Mouse (Mus musculus) heart, embryonic 15.5 days (tissue): ENCODE data around the gene Ywhab. TPM values are rescaled to one million over a fixed set of nuclear protein-coding genes. Genes with fewer than 3 reads are reported as not detected.

Experiments
- ATAC-seq: fragments of 200-750 bp; cut with Nextera tagmentation; replicated peaks from 2 replicates; pipeline ENCODE4 v1.8.0; 2017; ENCODE audit warnings: low read depth, moderate TSS enrichment; ENCODE audit not compliant: insufficient number of reproducible peaks, insufficient read depth, low FRiP score
- H3K27ac ChIP-seq: fragments of 300-500 bp; sonication (generic); 2 replicates; pipeline ENCODE4 v1.5.1; 2015; ENCODE audit warnings: mild to moderate bottlenecking, inconsistent platforms
- H3K27me3 ChIP-seq: fragments of 300-500 bp; sonication (generic); 2 replicates; pipeline ENCODE4 v1.6.1; 2015; ENCODE audit warnings: inconsistent platforms
- H3K36me3 ChIP-seq: fragments of 300-500 bp; sonication (generic); 2 replicates; pipeline ENCODE4 v1.6.1; 2015; ENCODE audit warnings: mild to moderate bottlenecking, inconsistent platforms
- H3K4me1 ChIP-seq: fragments of 300-500 bp; sonication (generic); replicated peaks from 2 replicates; pipeline ENCODE4 v1.6.1; 2015; ENCODE audit warnings: inconsistent platforms
- H3K4me2 ChIP-seq: fragments of 300-500 bp; sonication (generic); 2 replicates; pipeline ENCODE4 v1.6.1; 2015; ENCODE audit warnings: inconsistent platforms, mild to moderate bottlenecking, moderate library complexity
- H3K4me3 ChIP-seq: fragments of 300-500 bp; sonication (generic); 2 replicates; pipeline ENCODE4 v1.5.1; 2015; ENCODE audit warnings: mild to moderate bottlenecking, inconsistent platforms
- H3K9ac ChIP-seq: fragments of 300-500 bp; sonication (generic); 2 replicates; pipeline ENCODE4 v1.6.1; 2015; ENCODE audit warnings: mild to moderate bottlenecking, inconsistent platforms
- H3K9me3 ChIP-seq: fragments of 300-500 bp; sonication (generic); replicated peaks from 2 replicates; pipeline ENCODE4 v1.6.1; 2016; ENCODE audit warnings: inconsistent platforms
- WGBS: fragments of 180-500 bp; shearing (Covaris S2); methylation state at CpG from one replicate; pipeline ENCODE4 v1.1.7; 2015; ENCODE audit warnings: mixed read lengths; 5-methylcytosine and 5-hydroxymethylcytosine counted together
- polyA plus RNA-seq: library from polyadenylated mRNA; unstranded; fragments of >200 nt; fragmentation: Nextera tagmentation; extraction: Ambion mirVana; gene quantifications from 2 replicates; pipeline ENCODE4 v1.2.1, GENCODE M21; 2015

The Ywhab gene
- 202 and 213 TPM in 2 replicates for polyA plus RNA-seq

GRCm38 (mm10) chr2:163994654-163994976, at the start of gene Ywhab:
Gene Ywhab, plus strand, starts transcription at chr2:163994960.
- Histone ChIP-seq H3K27me3 (no peaks in the 10 kb centered on the region), H3K36me3 (peaks cover 6% of the 10 kb centered on the region; the same call in 1 of the 2 replicates), H3K4me3 (peak within 1 kb of the TSS; percentile 95), H3K4me2 (peak within 1 kb of the TSS; percentile 68), H3K4me1 (peaks cover 36% of the 10 kb centered on the region), H3K9me3 (no peaks in the 10 kb centered on the region), H3K9ac (peak within 1 kb of the TSS; percentile 95), H3K27ac (peak within 1 kb of the TSS; percentile 97)
- no peak for ATAC-seq
- WGBS = 1% methylated on average over 14 of the region's 14 CpGs

GRCm38 (mm10) chr2:163946221-163946620, 48.5 kb upstream of the Ywhab start:
- WGBS = 56% methylated on average over 15 of the region's 15 CpGs
- 0 out of 2 replicates have a peak, but pooled peaks have one; percentile 39 for ATAC-seq
- H3K27ac ChIP-seq = no peak overlapping the region

GRCm38 (mm10) chr2:163947976-163948375, 46.8 kb upstream of the Ywhab start:
- Histone ChIP-seq H3K9me3 (no peaks in the 10 kb centered on the region), H3K4me2 (no peak overlapping the region), H3K9ac (no peak overlapping the region), H3K27ac (no peak overlapping the region), H3K27me3 (peaks cover 27% of the 10 kb centered on the region), H3K36me3 (no peaks in the 10 kb centered on the region), H3K4me3 (no peak overlapping the region), H3K4me1 (no peaks in the 10 kb centered on the region)
- no peak for ATAC-seq
- WGBS = 63% methylated on average over 7 of the region's 7 CpGs

More at GRCm38 (mm10) chr2:163946221-163946620, 48.5 kb upstream of the Ywhab start:
- H3K4me1 ChIP-seq = no peaks in the 10 kb centered on the region
- no peak overlapping the region for H3K4me3 ChIP-seq
- H3K9me3 ChIP-seq = no peaks in the 10 kb centered on the region
- H3K9ac ChIP-seq = no peak overlapping the region
- H3K4me2 ChIP-seq = no peak overlapping the region
- peaks cover 19% of the 10 kb centered on the region for H3K27me3 ChIP-seq
- H3K36me3 ChIP-seq = no peaks in the 10 kb centered on the region

GRCm38 (mm10) chr2:163951770-163952169, 43.0 kb upstream of the Ywhab start:
- Histone ChIP-seq H3K36me3 (no peaks in the 10 kb centered on the region), H3K27ac (no peak overlapping the region), H3K4me1 (no peaks in the 10 kb centered on the region), H3K9ac (no peak overlapping the region), H3K4me3 (no peak overlapping the region), H3K4me2 (no peak overlapping the region), H3K9me3 (no peaks in the 10 kb centered on the region), H3K27me3 (peaks cover 34% of the 10 kb centered on the region)
- 14% methylated on average over 4 of the region's 4 CpGs for WGBS
- no peak for ATAC-seq

GRCm38 (mm10) chr2:163953622-163954310, 41.0 kb upstream of the Ywhab start:
- H3K4me2 ChIP-seq = no peak overlapping the region
- no peaks in the 10 kb centered on the region for H3K4me1 ChIP-seq
- H3K27ac ChIP-seq = no peak overlapping the region
- no peaks in the 10 kb centered on the region for H3K36me3 ChIP-seq
- H3K27me3 ChIP-seq = peaks cover 28% of the 10 kb centered on the region
- 69% methylated on average over 7 of the region's 7 CpGs for WGBS
- no peak overlapping the region for H3K4me3 ChIP-seq
- H3K9ac ChIP-seq = no peak overlapping the region
- H3K9me3 ChIP-seq = no peaks in the 10 kb centered on the region; the same call in 1 of the 2 replicates
- ATAC-seq = no peak

- ATAC-seq = no peak
- H3K9ac ChIP-seq = no peak overlapping the region
- H3K4me2 ChIP-seq = no peak overlapping the region
- 61% methylated on average over 19 of the region's 19 CpGs for WGBS
- peaks cover 2% of the 10 kb centered on the region; the same call in 1 of the 2 replicates for H3K27me3 ChIP-seq
- H3K9me3 ChIP-seq = no peaks in the 10 kb centered on the region
- H3K27ac ChIP-seq = no peak overlapping the region
- no peaks in the 10 kb centered on the region for H3K4me1 ChIP-seq
- H3K36me3 ChIP-seq = no peaks in the 10 kb centered on the region
- H3K4me3 ChIP-seq = no peak overlapping the region
Measured at GRCm38 (mm10) chr2:163964606-163965560, 29.9 kb upstream of the Ywhab start.

GRCm38 (mm10) chr2:163965706-163966105, 29.1 kb upstream of the Ywhab start:
- Histone ChIP-seq H3K27ac (no peak overlapping the region), H3K9me3 (no peaks in the 10 kb centered on the region), H3K4me3 (no peak overlapping the region), H3K4me2 (no peak overlapping the region), H3K4me1 (no peaks in the 10 kb centered on the region), H3K36me3 (no peaks in the 10 kb centered on the region), H3K9ac (no peak overlapping the region), H3K27me3 (peaks cover 2% of the 10 kb centered on the region; the same call in 1 of the 2 replicates)
- 63% methylated on average over 7 of the region's 7 CpGs for WGBS
- no peak for ATAC-seq

GRCm38 (mm10) chr2:163968581-163968980, 26.2 kb upstream of the Ywhab start:
- peaks cover 2% of the 10 kb centered on the region; the same call in 1 of the 2 replicates for H3K27me3 ChIP-seq
- H3K4me1 ChIP-seq = no peaks in the 10 kb centered on the region
- H3K9ac ChIP-seq = no peak overlapping the region
- no peaks in the 10 kb centered on the region for H3K9me3 ChIP-seq
- 3% methylated on average over 5 of the region's 5 CpGs for WGBS
- H3K36me3 ChIP-seq = no peaks in the 10 kb centered on the region
- ATAC-seq = no peak
- no peak overlapping the region for H3K4me3 ChIP-seq
- H3K27ac ChIP-seq = no peak overlapping the region
- H3K4me2 ChIP-seq = no peak overlapping the region

GRCm38 (mm10) chr2:163970326-163970725, 24.4 kb upstream of the Ywhab start:
- Histone ChIP-seq H3K4me3 (no peak overlapping the region), H3K27me3 (peaks cover 2% of the 10 kb centered on the region; the same call in 1 of the 2 replicates), H3K4me2 (no peak overlapping the region), H3K9ac (no peak overlapping the region), H3K27ac (no peak overlapping the region), H3K36me3 (no peaks in the 10 kb centered on the region), H3K4me1 (no peaks in the 10 kb centered on the region), H3K9me3 (no peaks in the 10 kb centered on the region)
- WGBS = 41% methylated on average over 3 of the region's 3 CpGs
- no peak for ATAC-seq

- ATAC-seq = no peak
- no peak overlapping the region for H3K27ac ChIP-seq
- WGBS = 67% methylated on average over 2 of the region's 2 CpGs
Measured at GRCm38 (mm10) chr2:163974056-163974455, 20.7 kb upstream of the Ywhab start.

GRCm38 (mm10) chr2:163976448-163976847, 18.3 kb upstream of the Ywhab start:
- H3K36me3 ChIP-seq = no peaks in the 10 kb centered on the region
- H3K27me3 ChIP-seq = no peaks in the 10 kb centered on the region
- H3K4me2 ChIP-seq = no peak overlapping the region
- 89% methylated on average over 6 of the region's 7 CpGs for WGBS
- no peak overlapping the region for H3K27ac ChIP-seq
- H3K9me3 ChIP-seq = no peaks in the 10 kb centered on the region
- ATAC-seq = no peak
- no peak overlapping the region for H3K4me3 ChIP-seq
- no peak overlapping the region for H3K9ac ChIP-seq
- no peaks in the 10 kb centered on the region for H3K4me1 ChIP-seq

More at GRCm38 (mm10) chr2:163974056-163974455, 20.7 kb upstream of the Ywhab start:
- H3K9me3 ChIP-seq = no peaks in the 10 kb centered on the region
- no peak overlapping the region for H3K4me2 ChIP-seq
- H3K4me1 ChIP-seq = no peaks in the 10 kb centered on the region
- no peak overlapping the region for H3K4me3 ChIP-seq
- peaks cover 2% of the 10 kb centered on the region; the same call in 1 of the 2 replicates for H3K27me3 ChIP-seq
- no peaks in the 10 kb centered on the region for H3K36me3 ChIP-seq
- no peak overlapping the region for H3K9ac ChIP-seq
